Mouse (Mus musculus) A20 (cell line): ENCODE data around the gene Ttc23.

Experiments used
- DNase-seq: peaks from one replicate; pipeline ENCODE4 v3.0.0-alpha.2; 2011; ENCODE audit warnings: low read depth, low spot score

Gene Ttc23

GRCm38 (mm10) chr7:67644833-67645680 is 2.2 kb upstream of the Ttc23 start, which contains the start of gene Lrrc28:
Lrrc28 (minus strand) TSS chr7:67645268.
- peak; percentile 99 for DNase-seq

- DNase-seq: no peak
Observed at GRCm38 (mm10) chr7:67645681-67646014, 1.6 kb upstream of the Ttc23 start.

- DNase-seq: no peak
Observed at GRCm38 (mm10) chr7:67646131-67646530, 1.1 kb upstream of the Ttc23 start.

DNA sequence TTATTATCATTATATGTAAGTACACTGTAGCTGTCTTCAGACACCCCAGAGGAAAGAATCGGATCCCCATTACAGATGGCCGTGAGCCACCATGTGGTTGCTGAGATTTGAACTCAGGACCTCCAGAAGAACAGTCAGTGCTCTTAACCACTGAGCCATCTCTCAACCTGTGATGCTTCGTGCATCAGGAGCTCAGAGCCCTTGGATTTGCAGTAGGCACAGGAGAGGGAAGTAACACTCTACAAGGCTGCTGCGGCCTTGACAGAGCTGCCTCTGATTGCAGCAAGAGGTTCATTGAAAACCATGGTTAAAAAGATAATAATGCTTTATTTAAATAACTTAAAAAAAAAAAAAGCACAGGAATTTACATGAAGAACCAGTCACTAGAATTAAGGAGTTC is 1.2 kb downstream of the Ttc23 start:
- DNase-seq: no peak

DNA sequence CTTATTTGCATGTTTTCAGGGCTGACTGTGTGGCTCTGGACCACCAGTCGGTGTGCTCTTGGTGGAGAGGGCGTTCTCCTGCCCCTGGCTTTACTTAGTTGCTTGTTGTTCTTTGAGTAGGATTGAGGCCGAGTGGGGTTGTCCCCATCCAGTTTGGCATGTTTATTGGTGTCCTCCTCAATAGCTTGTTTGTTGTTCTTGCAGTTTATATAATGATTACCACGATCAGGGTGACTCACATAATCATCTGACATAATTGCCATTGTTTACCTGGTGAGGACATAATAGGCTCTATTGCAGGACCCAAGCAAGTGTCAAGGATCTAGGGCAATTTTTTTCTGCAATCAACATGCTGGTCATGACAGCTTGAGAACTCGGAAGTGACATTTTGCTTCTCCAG is 5.0 kb downstream of the Ttc23 start:
- DNase-seq: no peak

- DNase-seq: no peak
Observed at GRCm38 (mm10) chr7:67654668-67655067, 7.5 kb downstream of the Ttc23 start.

DNA sequence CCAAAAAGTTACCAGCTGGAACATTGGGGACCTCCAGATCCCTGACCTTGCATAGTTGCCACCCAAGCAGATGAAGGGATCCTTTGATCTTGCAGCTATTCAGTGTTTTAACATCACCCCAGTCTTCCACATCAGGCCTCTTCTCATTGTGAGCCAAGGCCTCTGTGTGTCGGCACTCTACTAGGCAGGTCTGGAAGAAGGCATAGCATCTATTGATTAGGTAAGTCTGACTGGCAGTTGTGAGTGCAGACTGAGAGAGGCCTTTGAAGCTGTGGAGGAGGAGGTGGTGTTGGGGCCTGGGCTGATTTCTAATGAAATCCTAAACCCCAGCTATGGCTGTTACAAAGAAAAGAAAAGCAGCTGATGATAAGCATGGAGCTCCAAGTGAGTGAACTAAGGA is 8.0 kb downstream of the Ttc23 start:
- DNase-seq: no peak

DNA sequence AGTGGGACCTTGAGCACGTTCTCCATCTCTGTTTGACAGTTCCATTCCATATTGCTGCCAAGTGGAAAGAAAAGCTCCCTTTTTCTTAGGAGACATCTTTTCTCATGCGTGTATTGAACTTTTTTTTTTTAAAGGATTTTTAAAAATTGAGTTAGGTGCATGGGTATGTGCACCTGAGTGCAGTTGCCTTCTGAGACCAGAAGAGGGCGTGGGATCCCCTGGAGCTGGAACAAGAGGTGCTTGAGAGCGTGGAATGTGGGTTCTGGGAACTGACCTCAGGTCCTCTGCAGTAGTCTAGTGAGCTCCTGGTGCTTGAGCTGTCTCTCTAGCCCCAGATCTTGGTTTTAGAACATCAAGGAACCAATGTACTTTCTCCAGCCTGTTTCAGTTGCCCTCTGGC is 10.9 kb downstream of the Ttc23 start:
- DNase-seq: no peak

DNA sequence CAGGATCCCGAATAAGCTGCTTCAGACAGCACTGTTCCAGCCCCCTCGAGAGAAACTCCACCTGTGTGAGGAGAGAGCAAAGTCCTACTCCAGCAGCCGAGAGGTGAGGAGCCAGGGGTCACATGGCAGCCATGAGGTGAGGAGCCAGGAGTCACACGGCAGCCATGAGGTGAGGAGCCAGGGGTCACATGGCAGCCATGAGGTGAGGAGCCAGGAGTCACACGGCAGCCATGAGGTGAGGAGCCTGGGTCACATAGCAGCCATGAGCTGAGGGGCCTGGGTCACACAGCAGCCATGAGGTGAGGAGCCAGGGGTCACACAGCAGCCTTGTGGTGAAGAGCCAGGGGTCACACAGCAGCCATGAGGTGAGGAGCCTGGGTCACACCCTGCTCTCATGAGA is 15.2 kb downstream of the Ttc23 start:
- DNase-seq: no peak

DNA sequence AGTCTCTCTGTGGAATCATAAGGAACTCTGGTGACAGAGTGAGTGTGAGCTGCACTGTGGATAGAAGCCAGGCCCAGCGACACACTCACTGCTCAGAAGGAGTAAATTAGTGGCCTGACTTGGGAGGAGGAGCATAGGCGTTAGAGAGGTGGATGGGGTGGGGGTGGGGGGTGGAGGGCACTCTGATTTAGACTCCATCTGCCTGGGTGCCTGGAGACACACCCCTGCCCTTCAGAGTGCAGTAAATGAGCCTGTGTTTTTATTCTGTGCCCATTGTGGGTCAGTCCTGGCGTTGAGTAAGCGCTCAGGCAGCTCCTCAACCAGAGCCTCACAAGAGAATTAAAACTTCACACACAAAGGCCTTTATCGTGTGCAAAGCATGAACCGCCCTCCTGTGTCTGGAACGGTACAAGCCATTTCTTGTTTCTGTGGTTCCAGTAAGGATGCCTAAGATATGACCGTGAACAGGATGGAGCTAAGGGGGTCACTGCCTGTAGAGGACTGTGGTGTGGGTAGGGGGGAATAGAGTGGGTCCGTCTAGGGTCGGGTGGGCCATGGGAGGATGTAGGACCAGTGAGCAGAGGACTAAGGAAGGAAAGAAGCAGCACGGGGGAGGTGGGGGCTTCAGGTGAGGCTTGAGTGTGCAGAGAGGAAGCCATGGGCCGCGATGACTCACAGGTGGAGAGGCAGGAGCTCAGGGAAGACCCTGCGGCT is 16.9 kb downstream of the Ttc23 start:
- no peak for DNase-seq

DNA sequence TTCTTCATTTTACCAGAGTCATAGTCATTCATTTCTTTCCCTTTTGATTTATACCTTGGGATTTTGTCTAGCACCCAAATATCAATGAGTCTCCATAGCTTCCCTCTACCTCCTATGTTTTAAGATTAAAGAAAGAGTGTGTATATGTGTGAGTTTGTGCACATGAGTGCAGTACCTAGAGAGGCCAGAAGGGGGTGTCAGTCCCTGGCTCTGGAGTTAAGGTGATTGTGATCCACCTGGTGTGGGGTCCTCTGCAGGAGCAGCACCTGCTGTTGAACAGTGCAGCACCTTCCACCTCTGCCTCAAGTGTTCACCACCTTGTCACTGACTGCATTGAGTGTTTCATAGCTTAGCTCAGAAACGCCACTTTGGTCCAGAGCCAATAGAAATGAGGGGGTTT is 23.8 kb downstream of the Ttc23 start:
- peak; percentile 7 for DNase-seq

DNA sequence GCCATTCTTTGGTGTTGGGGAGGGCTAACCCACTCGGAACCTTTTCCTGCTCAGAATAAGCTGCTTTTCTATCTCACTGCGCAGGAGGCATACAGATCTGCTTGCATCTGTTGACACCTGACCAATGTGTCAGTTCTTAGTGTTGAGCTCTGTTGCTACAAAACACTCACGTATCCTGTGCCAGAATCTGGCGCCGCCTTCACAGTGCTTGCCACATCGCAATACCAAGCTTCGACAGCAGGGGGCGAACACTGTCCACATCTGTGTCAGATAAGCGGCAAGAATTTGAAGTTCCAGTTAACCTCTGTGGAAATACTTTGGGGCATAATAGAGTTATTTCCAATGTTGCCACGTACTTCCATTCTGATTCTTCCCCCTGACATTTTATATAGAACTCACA is 25.4 kb downstream of the Ttc23 start:
- DNase-seq: peak; percentile 76

GRCm38 (mm10) chr7:67673656-67674055 is 26.4 kb downstream of the Ttc23 start:
- DNase-seq: no peak

- DNase-seq: no peak
Observed at GRCm38 (mm10) chr7:67678878-67679499, 31.8 kb downstream of the Ttc23 start.

- no peak for DNase-seq
Observed at GRCm38 (mm10) chr7:67681078-67681477, 33.9 kb downstream of the Ttc23 start.

DNA sequence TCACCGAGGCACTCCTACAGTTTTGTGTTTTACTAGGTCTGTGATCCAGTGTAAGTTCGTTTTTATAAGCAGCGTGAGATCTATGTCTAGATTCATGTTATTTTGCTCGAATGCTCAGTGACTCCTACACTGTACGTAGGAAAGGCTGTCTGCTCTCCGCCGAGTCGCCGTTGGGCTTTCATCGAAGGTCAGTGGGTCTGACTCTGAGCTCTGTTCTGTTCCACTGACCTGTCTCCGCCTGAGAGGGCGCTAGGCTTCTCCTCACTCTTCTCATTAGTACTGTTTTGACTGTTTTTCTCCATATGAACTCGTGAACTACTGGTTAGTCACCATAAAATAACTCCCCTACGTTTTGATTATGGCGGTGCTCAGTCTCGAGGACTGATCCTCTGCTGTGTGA is 35.8 kb downstream of the Ttc23 start:
- DNase-seq: no peak

- no peak for DNase-seq
Observed at GRCm38 (mm10) chr7:67686545-67686944, 39.3 kb downstream of the Ttc23 start.

DNA sequence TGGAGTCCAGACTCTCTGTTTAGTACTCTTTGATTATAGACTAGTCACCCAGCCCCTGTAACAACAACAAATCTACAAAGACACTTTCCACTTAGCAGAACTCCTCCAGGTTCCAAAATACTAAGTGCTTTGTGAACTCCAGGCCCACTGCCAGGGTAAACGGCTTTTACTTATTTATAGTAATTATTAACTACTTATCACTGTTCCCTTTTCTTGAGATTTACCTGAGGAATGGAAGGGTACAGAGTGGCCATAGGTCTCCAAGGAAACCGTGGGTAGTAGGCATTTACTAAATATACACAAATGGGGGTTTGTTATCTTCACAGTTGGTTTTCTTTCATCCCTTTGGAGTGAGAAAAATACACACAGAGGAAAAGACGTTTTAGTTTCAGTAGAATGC is 41.1 kb downstream of the Ttc23 start:
- DNase-seq: no peak

DNA sequence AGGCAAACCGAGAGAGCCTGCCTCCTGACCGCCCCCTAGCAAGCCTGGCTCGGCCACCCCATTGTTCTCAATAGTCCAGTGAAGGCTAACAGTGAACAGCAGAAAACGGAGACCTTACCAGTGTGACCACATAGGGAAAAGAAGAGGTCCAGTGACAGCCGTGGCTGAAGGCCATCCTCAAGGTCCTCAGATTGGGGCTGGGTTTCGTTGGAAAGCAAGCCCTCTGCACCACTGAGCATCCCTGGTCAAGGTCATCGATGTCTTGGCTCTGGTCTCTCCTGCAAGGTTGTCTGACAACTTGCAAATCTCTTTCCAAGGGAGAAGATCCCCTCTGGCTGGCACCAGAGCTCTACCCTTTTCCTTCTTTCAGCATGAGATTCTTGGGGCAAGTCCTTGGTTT is 42.6 kb downstream of the Ttc23 start:
- DNase-seq: no peak

DNA sequence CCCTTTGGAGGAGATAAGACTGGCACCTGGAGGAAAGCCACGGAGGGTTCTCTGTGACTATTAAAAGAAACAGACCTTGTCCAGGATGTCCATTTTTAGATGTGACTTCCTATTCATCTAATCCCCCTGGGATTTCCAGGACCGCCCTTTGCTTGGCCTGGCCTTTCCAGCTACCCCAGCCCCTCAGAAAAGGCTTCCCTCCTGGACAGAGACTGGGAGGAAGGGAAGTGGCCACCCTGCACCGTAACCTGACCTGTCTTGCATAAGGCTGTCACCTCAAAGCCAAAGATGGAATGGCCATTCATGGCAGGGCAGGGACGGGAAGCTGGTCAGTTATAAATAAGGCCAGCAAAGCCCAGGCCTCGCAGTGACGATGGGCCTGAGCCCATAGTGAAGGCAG is 43.8 kb downstream of the Ttc23 start:
- DNase-seq: no peak

DNA sequence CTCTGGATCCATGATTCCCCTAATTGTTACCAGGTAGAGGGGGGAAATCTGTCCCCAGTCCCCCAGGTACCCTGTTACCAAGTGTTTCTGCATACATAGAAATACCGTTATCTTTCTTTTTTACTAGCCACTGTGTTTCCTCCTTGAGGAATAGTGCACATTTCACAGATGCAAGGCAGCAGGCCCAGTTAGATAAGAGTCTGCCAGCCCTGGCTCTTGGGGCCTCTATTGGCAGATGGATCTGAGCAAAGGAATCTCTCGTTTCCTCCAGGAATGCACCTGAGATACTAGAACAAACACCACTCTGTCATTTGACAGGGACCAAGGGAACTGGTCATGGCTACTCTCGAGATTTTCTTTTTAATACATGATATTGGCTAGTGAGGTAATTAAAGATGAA is 44.9 kb downstream of the Ttc23 start:
- DNase-seq: no peak

- no peak for DNase-seq
Observed at GRCm38 (mm10) chr7:67692791-67693538, 45.8 kb downstream of the Ttc23 start.
